Mouse (Mus musculus): ENCODE data around the gene Has3. TPM values are rescaled to one million over a fixed set of nuclear protein-coding genes. Genes with fewer than 3 reads are reported as not detected.
A peak's percentile ranks its signal among the peaks of the same experiment; 100 is the strongest.
"Not testable (repeated sequence)": the region's sequence is repeated elsewhere in the genome, so short reads cannot be mapped to it uniquely, and the experiment has no call there.

Has3 gene
- polyA plus RNA-seq, 1 experiment: 0.90 TPM

DNA sequence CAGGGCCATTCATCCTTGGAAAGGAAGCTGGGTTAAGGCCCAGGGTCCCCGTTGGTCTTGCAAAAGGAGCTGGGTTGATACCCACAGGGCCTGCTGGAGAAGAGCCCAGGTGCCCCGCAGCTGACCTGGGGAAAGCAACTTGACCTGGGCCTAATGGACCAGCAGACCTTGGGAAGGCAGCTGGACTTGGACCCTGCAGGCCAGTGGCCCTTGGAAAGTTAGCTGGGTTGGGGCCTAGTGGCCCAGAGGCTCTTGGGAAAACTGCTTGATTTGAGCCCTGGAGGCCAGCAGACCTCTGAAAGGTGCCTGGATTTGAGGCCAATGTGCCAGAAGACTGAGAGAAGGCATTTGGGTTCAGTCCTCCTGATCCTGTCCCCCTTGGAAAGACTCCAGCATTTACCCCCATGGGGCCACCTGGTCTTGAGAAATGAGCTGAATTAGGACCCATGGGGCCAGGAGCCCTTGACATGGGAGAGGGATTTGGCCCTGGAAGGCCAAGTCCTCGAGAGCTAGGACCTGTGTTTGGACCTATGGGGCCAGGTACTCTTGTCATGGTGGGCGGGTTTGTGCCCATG, 14.9 kb downstream of the Has3 start:
- DNase-seq (ENCODE audit: extremely low spot score in 1 of 2, low spot score in 1 of 2): not testable (repeated sequence)

GRCm38 (mm10) chr8:106887336-106888189, 17.5 kb downstream of the Has3 start:
- DNase-seq (ENCODE audit: extremely low spot score in 1 of 2, low spot score in 1 of 2): peak; percentile 41 to 90

- DNase-seq (ENCODE audit: extremely low spot score in 1 of 2, low spot score in 1 of 2): no peak
These were observed 18.8 kb downstream of the Has3 start for GRCm38 (mm10) chr8:106888803-106889202.

DNA sequence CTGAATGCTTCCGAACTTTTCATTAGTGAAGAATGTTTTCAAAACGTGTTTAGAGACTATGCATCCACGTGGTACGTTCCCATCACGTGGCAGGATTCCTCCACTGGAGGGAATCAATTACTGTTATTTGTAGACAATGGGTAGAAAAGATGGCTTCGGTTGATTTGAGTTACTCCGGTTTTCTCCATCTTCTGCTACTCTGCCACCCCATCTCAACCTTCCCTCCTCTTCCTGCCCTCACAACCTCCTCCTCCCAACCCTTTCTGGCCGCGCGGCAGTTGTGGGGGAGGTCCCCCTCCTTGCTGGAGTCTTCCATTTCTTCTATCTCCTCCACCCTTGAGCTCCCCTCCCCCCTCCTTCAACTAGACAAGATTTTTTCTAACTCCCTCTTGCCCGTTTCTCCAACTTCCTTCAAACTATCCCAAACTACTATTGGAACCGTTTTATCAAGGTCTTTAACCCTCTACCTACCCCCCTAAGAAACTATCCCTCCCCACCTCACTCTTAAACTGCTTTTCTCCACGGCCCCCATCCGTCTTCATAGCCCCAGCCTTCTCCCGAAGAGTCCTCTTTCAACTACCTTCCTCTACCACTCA, 22.3 kb downstream of the Has3 start:
- no peak for DNase-seq (ENCODE audit: extremely low spot score in 1 of 2, low spot score in 1 of 2)

- DNase-seq (ENCODE audit: extremely low spot score in 1 of 2, low spot score in 1 of 2): no peak
These were observed 22.9 kb downstream of the Has3 start for GRCm38 (mm10) chr8:106892806-106893451.

DNA sequence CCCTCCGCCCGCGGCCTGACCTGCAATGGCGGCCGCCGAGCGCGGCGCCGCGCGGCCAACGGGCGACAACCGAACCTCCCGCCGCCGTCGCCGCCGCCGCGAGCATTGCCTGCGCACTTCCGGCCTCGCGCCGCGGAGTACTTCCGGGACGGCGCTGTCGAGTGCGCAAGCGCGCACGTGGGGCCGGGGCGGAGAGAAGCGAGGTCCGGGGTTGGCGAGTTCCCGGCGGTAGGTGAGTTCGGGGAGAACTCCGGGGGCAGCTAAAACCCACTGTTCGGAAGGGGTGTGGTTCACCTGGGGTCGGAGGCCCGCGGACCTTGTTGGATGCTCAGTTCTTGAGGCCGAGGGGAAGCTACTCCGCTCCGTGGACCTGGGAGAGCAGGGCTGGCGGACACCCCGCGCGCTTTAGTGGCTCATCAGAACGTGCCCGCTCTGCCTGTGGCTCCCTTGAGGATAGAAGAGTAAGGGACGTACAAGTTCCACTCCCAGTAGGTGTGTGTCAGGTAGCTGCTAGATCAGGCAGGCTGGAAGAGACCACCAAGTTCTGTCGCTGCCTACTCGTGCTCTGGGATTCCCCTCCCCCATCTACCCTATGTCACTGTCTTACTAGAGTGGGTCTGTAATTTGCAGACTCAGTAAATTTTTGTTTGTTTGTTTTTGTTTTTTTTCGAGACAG, 23.6 kb downstream of the Has3 start, which contains the start of gene Utp4:
Utp4 (plus strand) TSS at position 156 of the 676 bp plus-strand sequence.
- peak; percentile 51 to 85 for DNase-seq (ENCODE audit: extremely low spot score in 1 of 2, low spot score in 1 of 2)

GRCm38 (mm10) chr8:106899473-106899872, 29.4 kb downstream of the Has3 start:
- no peak for DNase-seq (ENCODE audit: extremely low spot score in 1 of 2, low spot score in 1 of 2)

- peak; percentile 83 to 88 for DNase-seq (ENCODE audit: extremely low spot score in 1 of 2, low spot score in 1 of 2)
These were observed 35.9 kb downstream of the Has3 start for GRCm38 (mm10) chr8:106905727-106906480.

- DNase-seq (ENCODE audit: extremely low spot score in 1 of 2, low spot score in 1 of 2): no peak
These were observed 36.6 kb downstream of the Has3 start for GRCm38 (mm10) chr8:106906635-106907034.

GRCm38 (mm10) chr8:106907450-106907849, 37.4 kb downstream of the Has3 start:
- DNase-seq (ENCODE audit: extremely low spot score in 1 of 2, low spot score in 1 of 2): no peak

DNA sequence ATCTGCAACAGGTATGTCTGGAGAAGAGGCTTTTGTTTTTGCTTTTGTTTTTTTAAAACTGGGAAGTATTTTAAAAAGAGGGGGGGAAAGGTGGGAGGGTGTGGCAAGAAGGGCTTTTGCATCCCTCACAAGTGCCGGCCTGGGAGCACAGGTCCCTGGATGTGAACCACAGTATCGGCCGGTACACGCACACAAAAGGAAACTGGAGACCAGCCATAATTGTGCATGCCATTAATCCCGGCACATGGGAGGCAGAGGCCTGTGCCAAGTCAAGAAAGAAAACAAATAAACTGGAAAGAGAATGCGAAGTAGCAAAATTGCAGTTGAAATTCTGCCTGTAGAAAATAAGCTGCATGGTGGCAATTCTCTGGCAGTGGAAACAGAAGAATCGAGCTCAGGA, 38.2 kb downstream of the Has3 start:
- DNase-seq (ENCODE audit: extremely low spot score in 1 of 2, low spot score in 1 of 2): no peak

- peak; percentile 24 to 68 for DNase-seq (ENCODE audit: extremely low spot score in 1 of 2, low spot score in 1 of 2)
These were observed 43.6 kb downstream of the Has3 start for GRCm38 (mm10) chr8:106913631-106914030.

DNA sequence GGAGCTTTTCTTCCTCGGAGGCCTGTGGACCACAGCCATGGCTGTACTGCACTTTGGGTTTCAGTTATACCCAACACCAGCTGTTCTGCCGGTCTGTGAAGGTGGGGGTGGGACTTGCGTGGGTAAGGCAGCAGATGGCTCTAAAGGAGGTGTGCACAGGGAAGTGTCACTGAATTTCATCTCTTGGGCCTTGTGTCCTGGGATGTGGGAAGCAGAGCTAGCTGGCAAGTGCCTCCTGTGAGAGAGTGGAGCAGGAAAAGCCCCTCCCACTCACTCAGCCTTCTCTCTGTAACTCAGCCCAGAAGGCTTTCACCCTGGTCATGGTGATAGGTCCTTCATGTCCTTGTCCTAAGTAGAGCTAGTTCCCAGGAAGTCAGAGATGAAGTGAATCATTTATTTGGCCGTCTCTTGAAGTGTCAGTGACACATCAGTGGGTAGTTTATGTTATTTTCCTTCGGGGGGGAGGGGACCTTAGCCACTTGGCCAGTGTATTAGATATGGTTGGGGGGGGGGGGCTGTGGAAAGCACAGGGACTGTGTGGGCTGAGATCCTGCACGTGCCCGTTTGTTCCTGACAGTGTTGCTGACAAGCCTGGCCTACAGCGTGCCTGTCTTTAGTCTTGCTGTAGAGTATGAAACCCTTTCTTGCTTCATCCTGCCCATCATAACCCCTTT, 49.8 kb downstream of the Has3 start:
- peak; percentile 75 to 81 for DNase-seq (ENCODE audit: extremely low spot score in 1 of 2, low spot score in 1 of 2)

- DNase-seq (ENCODE audit: extremely low spot score in 1 of 2, low spot score in 1 of 2): no peak
These were observed 50.3 kb downstream of the Has3 start for GRCm38 (mm10) chr8:106920395-106920741.

DNA sequence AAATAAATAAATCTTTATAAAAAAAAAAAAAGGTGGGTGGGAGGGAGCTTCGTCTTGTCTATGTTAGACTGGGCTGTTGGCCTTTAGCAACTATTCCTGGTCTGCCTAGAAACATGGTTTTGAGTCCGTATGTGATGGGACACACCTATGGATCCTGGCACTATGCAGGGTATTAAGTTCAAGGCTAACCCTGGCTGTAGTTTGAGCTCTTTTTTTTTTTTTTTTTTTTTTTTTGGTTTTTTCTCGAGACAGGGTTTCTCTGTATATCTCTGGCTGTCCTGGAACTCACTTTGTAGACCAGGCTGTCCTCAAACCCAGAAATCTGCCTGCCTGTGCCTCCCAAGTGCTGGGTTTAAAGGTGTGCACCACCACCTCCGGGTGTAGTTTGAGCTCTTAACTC, 54.0 kb downstream of the Has3 start:
- no peak for DNase-seq (ENCODE audit: extremely low spot score in 1 of 2, low spot score in 1 of 2)

DNA sequence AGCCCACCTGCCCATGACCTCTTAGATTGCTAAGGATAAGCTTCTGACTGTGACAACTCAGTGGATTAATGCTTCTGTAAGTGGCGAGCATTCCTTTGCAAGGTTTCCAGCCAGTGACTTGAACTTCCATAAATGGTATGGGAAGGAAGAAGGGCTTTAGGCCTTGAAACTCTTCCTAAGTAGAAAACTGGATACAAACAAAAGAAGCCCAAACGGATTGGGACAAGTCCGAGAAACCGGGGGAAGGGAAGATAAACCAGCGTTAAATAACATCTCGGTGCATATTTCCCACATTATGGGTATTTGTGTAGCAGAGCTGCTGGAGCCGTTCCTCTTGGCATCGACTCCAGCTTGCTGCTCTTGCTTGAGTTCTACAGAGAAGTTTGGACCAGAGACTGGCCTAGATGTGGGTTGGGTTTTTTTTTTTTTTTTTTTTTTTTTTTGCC, 54.9 kb downstream of the Has3 start:
- DNase-seq (ENCODE audit: extremely low spot score in 1 of 2, low spot score in 1 of 2): peak; percentile 32 to 63

DNA sequence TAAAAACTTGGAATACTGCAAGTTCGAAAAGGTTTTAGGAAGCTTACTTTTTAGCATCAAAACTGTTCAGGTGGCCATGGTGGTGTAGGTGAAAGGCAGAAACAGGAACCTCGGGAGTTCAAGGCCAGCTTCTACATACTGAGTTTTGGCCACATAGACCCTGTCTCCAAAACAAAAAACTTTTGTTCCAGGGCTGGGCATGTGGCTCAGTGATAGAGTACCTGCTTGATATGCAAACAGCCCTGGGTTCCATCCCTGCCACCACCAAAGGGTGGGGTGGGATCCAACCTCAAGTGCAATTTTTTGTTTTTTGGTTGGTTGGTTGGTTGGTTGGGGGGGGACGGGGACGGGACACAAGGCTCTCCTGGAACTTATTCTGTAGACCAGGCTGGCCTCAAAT, 55.4 kb downstream of the Has3 start:
- no peak for DNase-seq (ENCODE audit: extremely low spot score in 1 of 2, low spot score in 1 of 2)

DNA sequence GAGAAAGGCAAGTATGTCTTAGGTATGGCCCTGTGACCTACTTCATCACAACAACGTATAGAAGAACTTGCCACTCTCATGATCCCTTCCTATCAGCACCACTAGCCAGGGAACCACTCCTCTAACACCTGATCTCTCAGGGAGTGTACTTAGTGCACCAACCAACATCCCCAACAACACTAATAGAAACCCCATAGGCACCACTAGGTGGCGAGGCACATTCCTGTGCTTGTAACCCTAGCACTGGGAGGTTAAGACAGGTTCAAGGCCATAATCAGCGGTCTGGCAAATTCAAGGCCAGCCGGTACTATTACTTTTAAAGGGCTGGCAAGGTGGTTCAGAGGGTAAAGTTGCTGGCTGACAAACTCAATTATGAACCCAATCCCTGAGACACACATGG, 57.2 kb downstream of the Has3 start:
- no peak for DNase-seq (ENCODE audit: extremely low spot score in 1 of 2, low spot score in 1 of 2)

DNA sequence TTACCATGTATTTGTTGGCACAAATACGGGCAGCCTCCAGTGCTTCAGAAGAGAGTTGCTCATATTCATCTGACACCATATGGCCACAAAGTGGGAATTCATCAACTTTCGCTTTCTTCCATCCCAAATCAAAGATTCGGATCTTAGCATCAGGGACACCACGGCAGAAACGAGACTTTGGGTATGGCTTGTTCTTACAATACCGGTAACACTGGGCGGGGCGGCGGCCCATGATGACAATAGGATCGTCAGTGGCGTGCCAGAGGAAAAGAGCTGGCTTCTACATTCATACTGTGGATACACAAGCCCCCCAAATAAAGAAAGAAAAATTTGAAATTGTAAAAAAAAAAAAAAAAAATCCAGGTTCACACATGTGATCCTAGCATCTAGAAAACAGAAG, 58.1 kb downstream of the Has3 start:
- not testable (repeated sequence) for DNase-seq (ENCODE audit: extremely low spot score in 1 of 2, low spot score in 1 of 2)
